Mouse (Mus musculus) central nervous system, embryonic 14 days (tissue): ENCODE data around the gene Olfr353. TPM values are rescaled to one million over a fixed set of nuclear protein-coding genes. Genes with fewer than 3 reads are reported as not detected.

Experiments used
- polyA plus RNA-seq: library from polyadenylated mRNA; depleted of rRNA; stranded (reverse); fragments of >200 nt; gene quantifications from 2 replicates; pipeline ENCODE4 v1.2.3, GENCODE M21; 2012; rRNA removed

The Olfr353 gene
- not detected in 2 replicates for polyA plus RNA-seq

GRCm38 (mm10) chr2:36892836-36893235 lies at the start of gene Olfr353:
TSS of gene Olfr353 (minus strand) at chr2:36892936.

DNA sequence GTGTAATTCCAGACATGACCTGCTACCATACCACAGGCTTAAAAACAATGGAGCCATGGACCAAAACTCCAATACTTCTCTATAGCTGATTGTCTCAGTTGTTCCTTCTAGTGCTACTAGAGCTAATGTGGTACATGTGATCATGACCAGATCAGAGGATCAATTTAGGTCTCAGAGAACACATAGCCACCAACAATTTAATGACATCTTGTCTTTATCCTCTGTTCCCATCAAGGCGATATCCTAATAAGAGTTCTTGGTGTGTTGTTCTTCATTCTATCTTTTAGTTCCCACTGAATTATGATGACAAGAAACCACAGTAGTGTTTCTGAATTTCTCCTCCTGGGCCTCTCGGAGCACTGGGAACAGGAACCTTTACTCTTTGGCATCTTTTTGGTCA lies 44.1 kb upstream of the Olfr353 start, which contains the start of gene Olfr356:
Olfr356 (plus strand) TSS at position 301 of the 400 bp plus-strand sequence.

DNA sequence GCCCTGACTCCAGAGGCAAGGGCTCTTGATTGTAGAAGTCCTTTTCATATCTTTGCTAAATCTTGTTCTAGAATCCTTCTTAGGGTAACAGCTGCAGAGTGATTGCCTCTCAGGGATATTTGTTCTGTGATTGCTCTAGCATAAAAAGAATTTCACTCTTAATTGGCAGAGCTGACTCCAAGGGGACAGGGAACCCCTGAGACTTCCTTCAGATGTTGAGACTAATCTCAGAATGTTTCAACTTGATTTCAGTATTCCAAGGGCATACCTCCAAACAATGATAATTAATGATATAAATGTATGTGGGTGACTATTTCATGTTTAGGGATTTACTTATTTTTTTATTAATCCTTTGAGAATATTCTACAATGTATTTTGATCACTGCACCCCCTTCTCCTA lies 36.1 kb upstream of the Olfr353 start, which contains the start of gene Olfr355:
Olfr355 (minus strand) TSS at position 101 of the 400 bp plus-strand sequence.

DNA sequence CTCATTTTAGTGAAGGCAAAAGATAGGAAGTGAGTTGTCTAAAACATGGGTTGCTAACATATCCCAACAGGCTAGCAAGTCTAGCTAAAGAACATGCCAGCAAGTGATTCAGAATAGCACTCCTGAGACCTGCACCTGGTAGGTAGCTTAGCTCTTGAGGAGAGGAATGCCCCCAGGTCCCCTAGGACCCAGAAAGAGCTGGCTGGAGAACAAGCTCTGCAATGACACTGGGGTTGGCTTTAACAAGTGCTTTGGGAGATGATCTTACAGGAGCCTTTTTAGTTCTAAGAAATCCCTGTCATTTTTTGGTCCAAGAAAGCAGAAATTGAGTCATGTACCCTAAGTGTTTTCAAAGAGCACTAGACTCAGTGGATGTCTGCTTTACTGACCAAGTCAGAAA lies 12.6 kb upstream of the Olfr353 start, which contains the start of gene Olfr354:
Olfr354 (plus strand) TSS at position 301 of the 400 bp plus-strand sequence.

DNA sequence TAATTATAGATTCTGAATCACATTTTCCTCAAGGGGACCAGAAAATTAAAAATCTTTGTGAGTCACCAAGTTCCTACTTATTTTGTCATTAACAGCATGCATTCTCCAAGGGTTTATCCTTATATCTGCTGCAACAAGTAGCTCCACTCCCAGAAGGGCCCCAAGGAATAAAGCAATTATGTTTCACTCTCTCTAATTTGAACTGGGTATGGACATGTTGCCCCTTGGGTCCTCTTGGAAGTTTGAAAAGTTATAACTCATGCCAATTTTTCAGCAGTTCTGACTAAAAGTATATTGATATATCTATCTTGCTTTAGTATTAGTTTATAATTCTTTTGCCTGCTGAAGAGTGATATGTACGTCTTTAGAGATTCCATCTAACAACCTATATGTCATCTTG lies 24.6 kb downstream of the Olfr353 start, which contains the start of gene Olfr352:
Olfr352 (plus strand) TSS at position 301 of the 400 bp plus-strand sequence.

GRCm38 (mm10) chr2:36862560-36862959 lies 30.2 kb downstream of the Olfr353 start, which contains the start of gene Olfr351:
TSS of gene Olfr351 (minus strand) at chr2:36862660.

DNA sequence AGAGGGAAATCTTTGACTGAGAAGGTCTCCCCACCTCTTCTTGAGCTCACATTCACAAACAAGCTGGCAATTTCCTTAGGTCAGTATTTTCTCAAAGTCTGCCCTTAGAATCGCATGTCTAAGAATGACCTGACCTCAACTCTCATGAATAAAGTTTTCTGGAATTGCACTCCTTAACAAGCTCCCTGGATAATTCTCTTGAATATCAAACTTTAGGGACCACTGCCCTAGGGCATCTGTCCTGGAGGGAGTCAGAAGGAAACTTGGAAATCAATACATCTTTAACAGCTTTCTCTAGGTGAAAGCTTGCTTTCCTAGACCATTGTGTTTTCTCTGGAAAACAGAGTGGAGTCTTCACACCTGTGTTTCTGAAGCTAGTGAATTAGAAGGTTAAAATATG lies 46.7 kb downstream of the Olfr353 start, which contains the start of gene Olfr350:
Olfr350 (plus strand) TSS at position 301 of the 400 bp plus-strand sequence.

Other genes with a start within 250 kb of the Olfr353 start
- not detected in 2 replicates for gene Olfr346, start 207.1 kb downstream of the Olfr353 start, polyA plus RNA-seq
- gene Olfr347, start 161.0 kb downstream of the Olfr353 start, polyA plus RNA-seq: not detected in 2 replicates
- not detected in 2 replicates for gene Olfr348, start 108.7 kb downstream of the Olfr353 start, polyA plus RNA-seq
- not detected in 2 replicates for gene Olfr50, start 102.4 kb downstream of the Olfr353 start, polyA plus RNA-seq
- gene Olfr3, start 75.9 kb downstream of the Olfr353 start, polyA plus RNA-seq: not detected in 2 replicates
- gene Olfr350, start 46.6 kb downstream of the Olfr353 start, polyA plus RNA-seq: not detected in 2 replicates
- not detected in 2 replicates for gene Olfr351, start 30.3 kb downstream of the Olfr353 start, polyA plus RNA-seq
- gene Olfr352, start 24.5 kb downstream of the Olfr353 start, polyA plus RNA-seq: not detected in 2 replicates
- not detected in 2 replicates for gene Olfr354, start 12.7 kb upstream of the Olfr353 start, polyA plus RNA-seq
- gene Olfr355, start 36.0 kb upstream of the Olfr353 start, polyA plus RNA-seq: not detected in 2 replicates
- gene Olfr356, start 44.2 kb upstream of the Olfr353 start, polyA plus RNA-seq: not detected in 2 replicates
- not detected in 2 replicates for gene Olfr357, start 100.9 kb upstream of the Olfr353 start, polyA plus RNA-seq
- gene Olfr358, start 116.4 kb upstream of the Olfr353 start, polyA plus RNA-seq: not detected in 2 replicates
- not detected in 2 replicates for gene Olfr360, start 172.8 kb upstream of the Olfr353 start, polyA plus RNA-seq
- not detected in 2 replicates for gene Olfr361, start 196.4 kb upstream of the Olfr353 start, polyA plus RNA-seq
- gene Olfr362, start 225.0 kb upstream of the Olfr353 start, polyA plus RNA-seq: not detected in 2 replicates
- not detected in 2 replicates for gene Olfr364-ps1, start 246.4 kb upstream of the Olfr353 start, polyA plus RNA-seq